Mouse (Mus musculus): ENCODE data around the gene Pigr.
A peak's percentile ranks its signal among the peaks of the same experiment; 100 is the strongest.

The Pigr gene

DNA sequence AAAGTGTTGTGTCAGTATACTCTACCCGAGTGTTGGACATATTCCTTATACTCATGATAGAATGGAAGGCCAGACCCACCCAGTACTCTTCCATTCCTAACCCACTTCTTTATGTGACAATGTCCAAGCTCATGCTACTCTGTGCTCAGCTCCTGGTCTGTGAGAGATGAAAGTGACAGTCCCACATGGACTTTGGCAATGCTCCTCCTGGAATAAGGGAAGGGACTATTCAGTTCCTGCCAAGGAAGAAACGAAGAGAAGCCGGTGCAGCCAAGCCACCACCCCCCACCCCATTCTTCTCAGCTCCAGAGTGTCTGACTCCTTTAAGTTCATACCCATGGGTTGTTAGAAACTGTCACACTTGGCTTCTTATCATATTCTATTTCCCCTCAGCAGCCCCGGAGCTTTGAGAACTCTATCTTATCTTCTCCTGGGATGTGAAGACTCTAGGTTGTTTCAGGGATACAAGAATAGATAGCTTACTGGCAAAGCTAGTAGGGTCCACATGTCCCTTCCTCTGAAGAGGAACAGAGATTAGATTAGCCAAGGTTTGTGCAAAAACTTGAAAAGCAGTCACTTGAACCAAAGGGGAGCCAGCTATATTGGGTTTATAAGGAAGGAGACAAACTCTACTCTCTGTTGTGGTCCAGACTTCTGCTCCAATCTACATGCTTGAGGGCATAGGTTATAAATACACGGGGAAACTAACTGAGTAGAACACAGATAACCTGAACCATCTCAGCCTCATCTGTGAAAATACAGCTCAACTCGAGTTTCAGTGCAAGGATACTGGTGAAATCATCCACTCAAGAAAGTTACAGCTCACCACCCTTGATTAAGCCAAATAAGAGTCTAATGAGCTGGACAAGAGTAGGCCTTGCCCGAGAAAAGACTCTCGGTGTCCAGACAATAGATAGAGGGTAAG lies 3.7 kb downstream of the Pigr start:
- no peak for DNase-seq (ENCODE audit: low read depth, low spot score)

DNA sequence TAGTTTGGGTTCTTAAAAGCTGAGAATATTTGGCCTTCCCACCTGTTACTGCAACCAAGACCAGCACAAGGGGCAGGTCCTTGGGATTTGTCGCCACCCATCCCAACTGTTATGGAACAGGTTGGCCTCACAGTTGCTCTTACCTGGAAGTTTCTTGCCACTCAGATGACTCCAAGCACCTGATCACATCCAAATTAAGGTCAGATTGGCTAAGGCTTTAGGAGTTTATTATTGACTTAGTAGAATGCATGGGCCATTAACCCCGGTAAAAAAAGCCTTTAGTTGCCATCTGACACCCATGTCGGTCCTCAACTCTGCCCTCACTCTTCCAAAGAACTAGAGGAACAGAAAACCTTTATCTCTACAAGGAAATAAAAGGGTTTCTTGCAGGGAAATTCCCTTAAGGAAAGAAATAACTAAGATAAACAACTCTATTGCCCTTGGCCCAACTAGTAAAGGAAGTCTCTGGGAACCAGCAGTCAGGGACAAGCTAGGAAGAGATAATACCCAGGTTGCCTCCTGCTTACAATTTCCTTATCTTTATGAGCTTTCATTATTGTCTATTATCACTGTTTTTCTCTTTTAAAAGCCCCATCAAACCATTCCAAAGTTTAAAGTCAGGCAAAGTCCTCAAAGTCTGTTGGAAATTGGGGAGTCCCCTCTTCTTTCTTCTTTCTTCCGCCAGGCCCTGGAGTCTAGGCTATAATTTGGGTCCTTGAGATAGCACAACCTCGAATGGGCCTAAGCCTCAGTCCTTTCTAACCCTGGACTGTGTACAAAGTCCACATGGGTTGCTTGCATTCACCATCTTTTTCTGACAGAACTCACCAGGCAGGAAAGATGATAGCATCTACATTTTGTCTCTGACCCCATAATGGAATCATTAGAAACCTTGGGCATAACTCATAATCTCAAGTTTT lies 6.0 kb downstream of the Pigr start:
- no peak for DNase-seq (ENCODE audit: low read depth, low spot score)

DNA sequence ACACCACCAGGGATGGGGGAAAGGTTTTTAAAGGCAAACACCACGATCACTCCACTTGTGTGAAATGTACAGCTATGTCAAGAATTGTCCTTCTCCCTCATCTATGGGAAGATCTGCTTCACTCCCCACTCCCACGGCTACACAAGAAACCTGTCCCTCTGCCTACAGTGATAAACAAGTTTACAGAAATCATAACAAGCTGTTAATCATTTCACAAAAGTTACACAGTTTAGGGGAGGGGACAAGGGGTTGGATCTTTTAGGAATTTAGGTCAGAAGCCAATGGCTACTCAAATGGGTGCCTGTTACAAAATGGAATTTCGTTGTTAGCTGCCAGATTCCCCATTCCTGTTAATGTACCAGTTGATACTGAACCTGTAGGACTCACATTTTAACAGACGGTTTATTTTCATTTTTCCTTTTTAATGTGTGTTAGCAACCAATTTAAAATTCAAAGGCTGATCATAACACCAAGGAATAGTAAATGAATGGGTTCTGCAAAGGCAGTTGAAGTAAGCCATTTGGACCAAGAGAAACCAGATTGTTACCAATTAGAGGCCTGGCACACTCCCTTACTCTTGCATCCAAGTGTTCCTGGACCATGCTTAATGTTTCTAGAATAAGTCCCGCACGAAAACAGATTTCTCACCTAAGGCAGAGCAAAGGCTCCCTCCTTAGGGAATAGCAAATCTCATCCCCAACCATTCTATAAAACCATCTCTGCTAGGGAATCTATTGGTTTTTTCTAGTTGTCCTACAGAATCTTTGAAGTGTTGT lies 8.9 kb downstream of the Pigr start:
- no peak for DNase-seq (ENCODE audit: low read depth, low spot score)

DNA sequence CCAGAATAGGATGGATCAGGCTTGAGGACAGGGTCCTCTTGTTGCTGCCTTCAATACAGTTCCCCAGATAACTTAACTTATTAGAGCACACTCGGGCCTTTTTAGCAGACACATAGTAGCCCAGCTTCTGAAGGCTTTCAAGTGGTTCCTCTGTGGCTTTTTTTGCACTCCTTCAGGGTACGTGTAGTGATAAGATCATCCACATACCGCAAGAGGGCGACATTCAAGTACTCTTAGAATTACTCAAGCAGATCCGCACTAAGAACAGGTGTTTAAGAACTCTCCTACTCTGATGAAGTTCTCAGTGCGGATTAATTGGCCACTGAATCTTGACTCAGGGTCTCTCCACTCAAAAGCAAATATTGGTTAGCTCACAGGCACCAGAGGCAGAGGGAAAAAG lies 11.8 kb downstream of the Pigr start:
- DNase-seq (ENCODE audit: low read depth, low spot score): peak; percentile 10

DNA sequence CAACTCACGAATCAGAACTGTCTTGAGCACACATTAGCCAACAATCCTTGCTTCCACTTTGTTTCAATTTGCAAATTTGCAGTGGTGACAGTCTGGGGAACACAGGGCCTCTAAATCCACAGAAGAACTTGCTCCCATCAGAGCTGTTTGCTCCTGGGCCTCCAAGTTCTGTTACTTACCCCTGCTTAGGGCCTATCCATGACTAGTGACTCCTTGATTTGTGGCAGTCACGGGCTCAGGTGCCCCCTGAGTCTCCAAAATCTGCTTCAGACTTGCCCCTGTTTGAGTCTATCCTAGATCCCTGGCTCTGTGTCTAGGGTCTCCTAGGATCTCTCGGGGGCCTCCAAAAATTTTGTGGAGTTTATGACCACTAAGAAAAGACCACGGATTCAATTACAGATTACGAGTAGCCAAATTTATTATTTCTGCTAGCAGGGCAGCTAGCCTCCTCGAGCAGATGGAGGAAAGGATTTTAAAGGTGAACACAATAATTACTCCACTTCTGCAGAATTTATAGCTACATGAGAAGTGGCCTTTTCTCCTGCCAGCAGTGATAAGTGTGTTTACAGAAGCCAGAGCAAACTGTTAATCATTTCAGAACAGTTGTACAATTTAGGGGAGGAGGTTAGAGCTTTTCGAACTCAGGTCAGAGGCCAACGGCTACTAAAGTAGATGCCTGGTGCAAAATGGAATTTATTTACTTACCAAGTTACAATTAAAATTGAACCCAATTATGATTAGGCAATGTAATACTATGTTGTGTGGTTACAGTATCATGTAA lies 14.3 kb downstream of the Pigr start:
- peak; percentile 12 for DNase-seq (ENCODE audit: low read depth, low spot score)

DNA sequence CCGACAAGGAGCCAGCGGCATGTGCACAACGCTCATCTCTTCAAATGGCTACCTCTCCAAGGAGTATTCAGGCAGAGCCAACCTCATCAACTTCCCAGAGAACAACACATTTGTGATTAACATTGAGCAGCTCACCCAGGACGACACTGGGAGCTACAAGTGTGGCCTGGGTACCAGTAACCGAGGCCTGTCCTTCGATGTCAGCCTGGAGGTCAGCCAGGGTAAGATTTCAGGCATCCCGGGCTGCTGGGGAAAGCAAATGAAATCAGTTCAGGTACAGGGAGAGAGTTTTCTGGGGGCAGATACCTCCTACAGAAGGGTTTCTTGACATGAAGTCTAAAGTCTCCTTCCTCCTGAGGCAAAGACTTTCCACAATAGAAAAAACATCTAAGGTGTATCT lies 15.1 kb downstream of the Pigr start:
- DNase-seq (ENCODE audit: low read depth, low spot score): no peak

DNA sequence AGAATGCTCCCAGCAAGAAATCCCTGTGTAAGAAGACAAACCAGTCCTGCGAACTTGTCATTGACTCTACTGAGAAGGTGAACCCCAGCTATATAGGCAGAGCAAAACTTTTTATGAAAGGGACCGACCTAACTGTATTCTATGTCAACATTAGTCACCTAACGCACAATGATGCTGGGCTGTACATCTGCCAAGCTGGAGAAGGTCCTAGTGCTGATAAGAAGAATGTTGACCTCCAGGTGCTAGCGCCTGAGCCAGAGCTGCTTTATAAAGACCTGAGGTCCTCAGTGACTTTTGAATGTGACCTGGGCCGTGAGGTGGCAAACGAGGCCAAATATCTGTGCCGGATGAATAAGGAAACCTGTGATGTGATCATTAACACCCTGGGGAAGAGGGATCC lies 18.0 kb downstream of the Pigr start:
- DNase-seq (ENCODE audit: low read depth, low spot score): no peak

DNA sequence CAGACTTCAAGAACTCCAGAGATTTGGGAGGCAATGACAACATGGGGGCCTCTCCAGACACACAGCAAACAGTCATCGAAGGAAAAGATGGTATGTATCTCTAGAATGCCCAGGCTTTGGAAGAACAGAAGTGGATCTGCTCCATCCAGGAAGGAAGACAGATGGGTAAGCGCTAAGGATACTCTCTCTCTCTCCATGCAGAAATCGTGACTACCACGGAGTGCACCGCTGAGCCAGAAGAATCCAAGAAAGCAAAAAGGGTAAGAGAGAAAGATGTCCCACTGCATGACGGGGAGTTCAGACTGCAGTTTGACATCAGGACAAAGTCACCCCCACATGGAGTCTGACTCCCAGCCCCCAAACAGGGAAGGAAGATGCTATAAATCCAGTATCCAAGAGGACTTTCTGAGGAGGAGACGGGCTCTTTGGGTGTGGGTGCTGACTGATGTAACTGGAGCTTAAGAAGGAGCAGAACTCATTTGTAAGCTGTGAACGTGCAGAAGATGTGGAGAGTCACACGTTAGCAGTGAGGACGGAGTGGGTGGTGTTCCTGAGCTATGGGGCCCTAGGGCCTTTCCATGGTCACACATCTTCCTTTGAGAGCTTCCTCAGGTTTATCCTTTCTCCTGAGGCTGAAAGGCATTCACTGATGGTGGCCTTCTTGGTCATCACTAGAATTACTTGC lies 23.2 kb downstream of the Pigr start:
- DNase-seq (ENCODE audit: low read depth, low spot score): no peak

DNA sequence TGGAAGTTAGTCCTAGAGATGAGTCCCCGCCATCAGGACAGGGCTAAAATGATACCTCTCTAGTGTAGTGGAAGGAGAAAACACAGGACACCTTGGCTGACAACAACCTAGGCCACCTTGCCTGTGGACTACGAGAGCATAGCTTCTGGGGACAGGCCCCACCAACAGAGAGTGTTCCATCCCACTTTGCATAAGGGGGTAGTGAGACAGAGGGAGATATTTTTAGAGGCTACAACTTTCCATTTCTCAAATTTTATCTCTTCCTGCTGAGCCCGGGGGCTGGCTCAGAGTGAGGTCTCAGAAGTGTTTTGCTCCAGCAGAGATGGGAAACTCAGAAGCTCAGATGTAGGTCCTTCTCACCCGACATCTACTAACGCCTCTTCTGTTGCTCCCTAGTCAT lies 23.9 kb downstream of the Pigr start:
- no peak for DNase-seq (ENCODE audit: low read depth, low spot score)

DNA sequence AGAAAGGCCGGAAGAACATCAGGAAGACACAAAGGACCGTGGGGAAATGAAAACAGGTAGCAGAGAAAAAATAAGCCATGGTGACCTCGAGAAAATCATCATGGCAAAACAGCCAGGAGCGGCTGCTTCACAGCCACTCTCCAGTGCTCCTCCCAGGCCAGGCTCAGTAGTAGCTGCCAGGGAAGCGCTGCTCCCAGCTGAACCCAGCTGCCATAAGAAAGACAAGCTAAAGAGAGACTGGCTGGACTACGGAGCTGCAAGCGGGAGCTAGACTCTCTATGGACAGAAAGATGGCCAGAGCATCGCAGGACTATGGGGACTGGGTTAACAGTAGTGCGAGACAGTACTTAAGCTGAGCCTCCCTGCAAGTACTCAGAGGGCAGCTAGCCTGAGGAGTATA lies 28.3 kb downstream of the Pigr start:
- DNase-seq (ENCODE audit: low read depth, low spot score): no peak

DNA sequence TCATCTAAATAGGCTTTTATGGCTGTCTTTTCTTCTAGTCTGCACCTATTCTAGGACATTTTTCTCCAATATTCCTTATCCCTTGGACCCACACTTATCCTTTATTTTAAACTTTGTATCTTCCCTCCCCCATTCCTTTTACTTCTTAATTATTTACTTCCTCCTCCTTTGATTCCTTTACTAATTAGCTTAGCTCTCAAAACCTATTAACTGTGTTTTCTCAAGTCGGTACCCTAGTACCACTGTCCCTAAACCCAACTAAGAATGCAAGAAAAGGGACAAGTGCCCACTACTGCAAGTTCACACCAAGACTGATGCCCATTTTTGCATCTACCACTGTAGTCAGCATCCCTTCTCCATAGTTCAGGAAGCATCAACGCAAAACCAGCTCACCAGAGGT lies 29.2 kb downstream of the Pigr start:
- DNase-seq (ENCODE audit: low read depth, low spot score): no peak

DNA sequence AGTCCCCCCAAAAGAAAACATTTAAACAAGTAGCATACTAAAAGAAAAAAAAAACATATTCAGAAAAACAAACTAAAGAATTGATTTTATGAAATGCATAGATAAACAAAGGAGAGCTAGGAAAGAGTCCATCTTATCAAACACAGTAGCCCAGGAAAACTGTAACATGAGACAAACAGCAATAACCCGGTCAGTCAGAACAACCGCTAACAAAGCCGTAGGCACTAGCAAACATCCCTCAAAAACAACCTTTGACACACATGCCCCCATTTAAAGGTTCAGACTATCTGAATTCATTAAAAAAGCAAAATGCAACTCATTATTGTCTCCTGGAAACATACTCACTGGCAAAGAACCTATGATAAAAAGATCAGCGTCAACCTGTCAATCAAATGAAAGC lies 31.0 kb downstream of the Pigr start:
- no peak for DNase-seq (ENCODE audit: low read depth, low spot score)

DNA sequence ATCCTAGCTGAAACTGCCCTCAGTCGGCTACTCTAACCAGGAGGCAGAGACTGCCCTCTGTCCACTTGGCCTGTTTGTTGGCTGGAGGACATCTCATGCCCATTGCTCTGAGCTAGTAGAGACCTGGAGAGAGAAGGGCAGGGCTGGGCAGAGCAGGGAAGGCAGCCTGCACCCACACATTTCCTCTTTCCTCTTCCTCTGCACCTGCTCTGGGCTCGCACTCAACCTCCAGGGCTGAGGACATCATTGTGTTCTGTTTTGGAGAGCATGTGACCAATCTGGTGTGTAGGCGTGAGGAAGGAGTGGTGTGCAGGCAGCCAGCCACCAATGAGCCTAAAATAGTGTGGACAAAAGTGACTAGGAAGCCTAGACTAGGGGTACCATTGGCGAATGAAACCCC lies 37.8 kb downstream of the Pigr start:
- DNase-seq (ENCODE audit: low read depth, low spot score): no peak

DNA sequence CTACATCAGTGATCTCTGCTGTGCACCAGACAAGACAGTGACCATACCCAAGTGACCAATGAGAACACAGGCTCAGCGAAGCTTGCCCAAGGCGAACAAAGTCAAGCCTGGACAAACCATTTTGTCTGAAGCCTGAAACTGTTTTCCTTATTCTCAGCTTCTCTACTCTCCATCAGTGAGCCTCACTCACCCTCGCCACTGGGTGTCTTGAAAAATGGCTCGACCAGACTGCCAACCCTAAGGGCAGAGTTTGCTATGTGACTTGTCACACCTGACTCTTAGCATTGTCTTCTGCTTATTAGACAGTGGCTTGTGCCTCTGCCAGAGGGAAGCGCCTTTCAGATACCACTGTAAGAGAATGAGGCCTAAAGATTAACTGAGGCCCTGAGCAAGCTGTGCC lies 38.3 kb downstream of the Pigr start:
- no peak for DNase-seq (ENCODE audit: low read depth, low spot score)

DNA sequence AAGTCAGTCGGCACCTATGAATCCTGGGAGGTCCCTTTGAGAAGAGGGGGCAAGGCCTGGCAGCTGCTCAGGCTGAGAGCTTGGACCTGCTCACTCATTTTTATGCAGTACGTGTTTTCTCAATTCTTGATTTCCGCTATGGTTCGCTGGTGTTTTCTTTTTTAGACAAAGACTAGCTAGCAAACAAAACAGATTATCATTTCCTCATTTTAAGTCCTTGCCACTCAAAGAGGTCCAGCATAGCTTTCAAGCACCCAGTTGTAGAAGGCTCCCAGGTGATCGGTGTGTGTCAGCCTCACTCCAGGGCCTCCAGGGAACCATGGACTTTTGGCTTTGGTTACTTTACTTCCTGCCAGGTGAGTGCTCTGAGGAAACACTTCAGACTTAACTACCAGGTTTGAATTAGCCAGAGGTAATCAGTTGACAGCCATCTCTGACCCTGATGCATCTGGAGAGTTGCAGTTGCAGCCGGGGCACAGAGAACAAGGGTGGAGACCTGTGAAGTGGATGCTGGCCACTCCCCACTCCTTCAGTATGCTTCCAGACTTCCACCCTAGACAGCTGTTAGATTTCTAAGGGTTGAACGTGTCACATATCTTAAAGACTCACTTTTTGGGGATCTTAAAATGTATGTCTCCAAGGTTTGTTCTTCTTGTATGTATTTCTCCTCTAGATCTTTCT lies 39.2 kb downstream of the Pigr start, which contains the start of gene Fcmr:
TSS of gene Fcmr (plus strand) at position 129 of the 681 bp plus-strand sequence.
- no peak for DNase-seq (ENCODE audit: low read depth, low spot score)

DNA sequence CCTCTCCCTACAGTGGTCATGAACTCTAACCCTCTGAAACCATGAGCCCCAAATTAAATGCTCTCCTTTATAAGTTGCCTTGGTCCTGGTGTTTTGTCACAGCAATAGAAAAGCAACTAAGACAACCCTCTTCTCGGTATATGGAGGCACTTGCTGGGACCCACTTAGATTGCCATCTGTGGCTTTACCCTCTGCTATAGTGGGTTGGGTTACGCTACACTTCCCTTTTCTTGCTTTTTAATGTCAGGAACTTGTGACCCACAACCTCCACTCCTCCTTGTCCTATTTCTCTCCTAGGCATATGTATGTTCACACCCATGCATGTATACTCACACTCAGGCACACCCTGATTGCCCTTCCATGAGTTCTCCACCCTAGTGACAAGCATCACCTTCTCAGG lies 46.4 kb downstream of the Pigr start:
- no peak for DNase-seq (ENCODE audit: low read depth, low spot score)

DNA sequence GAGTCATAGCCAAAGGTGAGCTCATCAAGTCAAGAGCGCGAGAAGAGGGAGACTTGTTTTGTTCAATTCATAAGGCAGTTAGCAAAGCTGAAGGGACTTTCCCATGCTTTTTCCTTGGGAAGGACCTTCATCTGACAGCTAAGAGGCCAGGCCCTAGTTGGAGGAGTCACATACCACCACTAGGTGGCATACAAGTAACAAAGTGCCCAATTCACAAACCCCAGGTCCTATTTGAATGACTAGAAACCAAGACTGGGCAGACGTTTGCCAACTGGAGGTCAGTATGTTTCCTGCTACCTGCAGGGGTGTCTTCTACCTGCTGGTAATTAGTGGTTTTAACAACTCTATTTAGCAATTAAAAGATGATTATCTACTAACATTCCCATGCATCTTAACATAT lies 48.7 kb downstream of the Pigr start:
- peak; percentile 59 for DNase-seq (ENCODE audit: low read depth, low spot score)

DNA sequence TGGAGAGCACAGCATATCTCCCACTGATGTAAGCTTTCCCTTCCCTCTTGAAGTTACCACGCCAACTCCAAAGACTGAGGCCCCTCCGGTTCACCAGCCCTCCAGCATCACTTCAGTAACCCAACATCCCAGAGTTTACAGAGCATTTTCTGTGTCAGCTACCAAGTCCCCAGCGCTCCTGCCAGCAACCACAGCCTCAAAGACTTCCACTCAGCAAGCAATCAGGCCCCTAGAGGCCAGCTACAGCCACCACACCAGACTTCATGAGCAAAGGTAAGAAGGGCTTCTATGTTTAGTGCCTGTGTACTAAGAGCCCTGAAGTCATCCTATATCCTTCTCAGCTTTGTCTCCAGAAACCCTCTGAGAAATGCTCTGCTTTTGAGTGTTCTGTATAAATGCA lies 49.4 kb downstream of the Pigr start:
- no peak for DNase-seq (ENCODE audit: low read depth, low spot score)

DNA sequence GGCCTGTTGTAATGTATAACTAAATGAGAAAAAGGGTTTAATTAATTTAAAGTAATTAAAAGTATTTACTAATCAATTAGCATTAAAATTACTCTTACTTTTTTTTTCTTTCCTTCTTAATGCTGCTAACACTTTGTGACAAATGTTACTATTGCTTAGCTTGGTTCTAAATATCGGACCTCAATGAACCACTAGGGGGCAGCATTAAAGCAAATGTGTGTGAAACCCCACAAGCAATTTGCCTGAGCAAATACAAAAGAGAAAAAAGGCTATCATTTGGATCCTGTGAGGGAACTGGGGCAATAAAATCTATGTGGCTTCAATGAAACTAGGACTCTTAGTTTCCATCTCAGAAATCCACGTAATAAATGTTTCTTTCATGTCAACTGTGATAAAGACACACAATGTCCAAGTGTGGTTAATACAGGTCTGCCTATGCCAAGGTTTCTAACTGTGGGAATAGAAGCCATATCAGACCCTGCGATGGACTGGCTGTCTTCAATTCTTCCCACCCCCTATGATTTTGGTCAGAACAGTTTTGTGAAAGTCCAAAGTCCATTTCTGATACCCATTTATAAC lies 50.5 kb downstream of the Pigr start:
- peak; percentile 74 for DNase-seq (ENCODE audit: low read depth, low spot score)

Data from mesoderm, embryonic 11.5 days (tissue).